Mouse (Mus musculus): ENCODE measurements around the gene Dlk1. TPM values are rescaled to one million over a fixed set of nuclear protein-coding genes. Genes with fewer than 3 reads are reported as not detected.

Gene Dlk1
- polyA plus RNA-seq, 1 experiment from 2014 or later = 69.0 TPM

- Histone ChIP-seq H3K27me3 (replicated peaks) (peaks cover 18% of the 10 kb centered on the region), H3K9ac (0 out of 2 replicates have a peak overlapping the region, but pooled peaks have one; percentile 3), H3K4me3 (no peak overlapping the region), H3K36me3 (no peaks in the 10 kb centered on the region), H3K4me2 (no peak overlapping the region), H3K27ac (ENCODE audit: poor library complexity, severe bottlenecking) (no peak overlapping the region), H3K9me3 (replicated peaks) (no peaks in the 10 kb centered on the region), H3K4me1 (replicated peaks) (peaks cover 57% of the 10 kb centered on the region)
- no peak for ATAC-seq (ENCODE audit: insufficient number of reproducible peaks, low FRiP score)
- 49% methylated on average over 6 of the region's 6 CpGs for WGBS
Measured at GRCm38 (mm10) chr12:109441366-109441765, 11.3 kb upstream of the Dlk1 start.

- Histone ChIP-seq H3K4me3 (no peak overlapping the region), H3K9me3 (replicated peaks) (no peaks in the 10 kb centered on the region), H3K4me1 (replicated peaks) (peaks cover 52% of the 10 kb centered on the region), H3K27ac (ENCODE audit: poor library complexity, severe bottlenecking) (no peak overlapping the region), H3K9ac (no peak overlapping the region), H3K4me2 (no peak overlapping the region), H3K27me3 (replicated peaks) (peaks cover 20% of the 10 kb centered on the region), H3K36me3 (no peaks in the 10 kb centered on the region)
- WGBS = 65% methylated on average over 13 of the region's 13 CpGs
- no peak for ATAC-seq (ENCODE audit: insufficient number of reproducible peaks, low FRiP score)
Measured at GRCm38 (mm10) chr12:109442115-109442514, 10.5 kb upstream of the Dlk1 start.

- peaks cover 42% of the 10 kb centered on the region for H3K4me1 ChIP-seq (replicated peaks)
Measured at GRCm38 (mm10) chr12:109443276-109443675, 9.3 kb upstream of the Dlk1 start.

GRCm38 (mm10) chr12:109444999-109445398, 7.6 kb upstream of the Dlk1 start:
- ATAC-seq (ENCODE audit: insufficient number of reproducible peaks, low FRiP score) = no peak
- Histone ChIP-seq H3K36me3 (no peaks in the 10 kb centered on the region), H3K9ac (no peak overlapping the region), H3K4me2 (no peak overlapping the region), H3K4me3 (no peak overlapping the region), H3K27me3 (replicated peaks) (peaks cover 31% of the 10 kb centered on the region), H3K4me1 (replicated peaks) (peaks cover 35% of the 10 kb centered on the region), H3K9me3 (replicated peaks) (no peaks in the 10 kb centered on the region), H3K27ac (ENCODE audit: poor library complexity, severe bottlenecking) (no peak overlapping the region)
- WGBS = 72% methylated on average over 5 of the region's 5 CpGs

More at GRCm38 (mm10) chr12:109443276-109443675, 9.3 kb upstream of the Dlk1 start:
- H3K4me2 ChIP-seq = no peak overlapping the region
- ATAC-seq (ENCODE audit: insufficient number of reproducible peaks, low FRiP score) = no peak
- 19% methylated on average over 3 of the region's 3 CpGs for WGBS
- H3K9me3 ChIP-seq (replicated peaks) = no peaks in the 10 kb centered on the region
- H3K36me3 ChIP-seq = no peaks in the 10 kb centered on the region
- no peak overlapping the region for H3K4me3 ChIP-seq
- H3K9ac ChIP-seq = no peak overlapping the region
- H3K27ac ChIP-seq (ENCODE audit: poor library complexity, severe bottlenecking) = no peak overlapping the region
- H3K27me3 ChIP-seq (replicated peaks) = peaks cover 26% of the 10 kb centered on the region

- H3K4me1 ChIP-seq (replicated peaks) = peaks cover 37% of the 10 kb centered on the region
Measured at GRCm38 (mm10) chr12:109445499-109446235, 7.0 kb upstream of the Dlk1 start.

GRCm38 (mm10) chr12:109446236-109446941, 6.2 kb upstream of the Dlk1 start:
- no peak overlapping the region for H3K27ac ChIP-seq (ENCODE audit: poor library complexity, severe bottlenecking)
- 7% methylated on average over 18 of the region's 18 CpGs for WGBS
- ATAC-seq (ENCODE audit: insufficient number of reproducible peaks, low FRiP score) = no peak
- no peak overlapping the region for H3K9ac ChIP-seq
- H3K4me3 ChIP-seq = no peak overlapping the region
- peaks cover 40% of the 10 kb centered on the region for H3K4me1 ChIP-seq (replicated peaks)
- peak overlapping the region; percentile 60 for H3K4me2 ChIP-seq
- no peaks in the 10 kb centered on the region for H3K9me3 ChIP-seq (replicated peaks)
- H3K36me3 ChIP-seq = no peaks in the 10 kb centered on the region
- peaks cover 42% of the 10 kb centered on the region for H3K27me3 ChIP-seq (replicated peaks)

More at GRCm38 (mm10) chr12:109445499-109446235, 7.0 kb upstream of the Dlk1 start:
- Histone ChIP-seq H3K4me2 (peak overlapping the region; percentile 60), H3K9ac (no peak overlapping the region), H3K27me3 (replicated peaks) (peaks cover 35% of the 10 kb centered on the region), H3K4me3 (no peak overlapping the region), H3K9me3 (replicated peaks) (no peaks in the 10 kb centered on the region), H3K27ac (ENCODE audit: poor library complexity, severe bottlenecking) (no peak overlapping the region), H3K36me3 (no peaks in the 10 kb centered on the region)
- no peak for ATAC-seq (ENCODE audit: insufficient number of reproducible peaks, low FRiP score)
- WGBS = 17% methylated on average over 19 of the region's 19 CpGs

GRCm38 (mm10) chr12:109449421-109450411, 2.9 kb upstream of the Dlk1 start:
- Histone ChIP-seq H3K36me3 (no peaks in the 10 kb centered on the region), H3K4me2 (peak overlapping the region; percentile 89), H3K4me1 (replicated peaks) (peaks cover 45% of the 10 kb centered on the region), H3K27me3 (replicated peaks) (peaks cover 67% of the 10 kb centered on the region), H3K27ac (ENCODE audit: poor library complexity, severe bottlenecking) (no peak overlapping the region), H3K9ac (peak overlapping the region; percentile 56), H3K4me3 (peak overlapping the region; percentile 47), H3K9me3 (replicated peaks) (no peaks in the 10 kb centered on the region)
- no peak for ATAC-seq (ENCODE audit: insufficient number of reproducible peaks, low FRiP score)
- WGBS = 2% methylated on average over 30 of the region's 30 CpGs

GRCm38 (mm10) chr12:109453065-109453997, 708 bp downstream of the Dlk1 start:
- WGBS = 2% methylated on average over 91 of the region's 96 CpGs
- peak overlapping the region; percentile 60 for H3K9ac ChIP-seq
- ATAC-seq (ENCODE audit: insufficient number of reproducible peaks, low FRiP score) = peak; percentile 29

GRCm38 (mm10) chr12:109454137-109454536, 1.5 kb downstream of the Dlk1 start:
- Histone ChIP-seq H3K4me1 (replicated peaks) (peaks cover 40% of the 10 kb centered on the region), H3K36me3 (no peaks in the 10 kb centered on the region), H3K9me3 (replicated peaks) (no peaks in the 10 kb centered on the region), H3K27me3 (replicated peaks) (peaks cover 85% of the 10 kb centered on the region), H3K27ac (ENCODE audit: poor library complexity, severe bottlenecking) (no peak overlapping the region), H3K4me3 (0 out of 2 replicates have a peak overlapping the region, but pooled peaks have one; percentile 53), H3K4me2 (peak overlapping the region; percentile 88; the same call in 1 of the 2 replicates), H3K9ac (no peak overlapping the region)
- ATAC-seq (ENCODE audit: insufficient number of reproducible peaks, low FRiP score) = no peak
- 14% methylated on average over 13 of the region's 13 CpGs for WGBS

More at GRCm38 (mm10) chr12:109453065-109453997, 708 bp downstream of the Dlk1 start:
- peaks cover 82% of the 10 kb centered on the region for H3K27me3 ChIP-seq (replicated peaks)
- H3K4me3 ChIP-seq = peak overlapping the region; percentile 53
- no peak overlapping the region for H3K27ac ChIP-seq (ENCODE audit: poor library complexity, severe bottlenecking)
- peaks cover 39% of the 10 kb centered on the region for H3K4me1 ChIP-seq (replicated peaks)
- no peaks in the 10 kb centered on the region for H3K9me3 ChIP-seq (replicated peaks)
- peak overlapping the region; percentile 88 for H3K4me2 ChIP-seq
- H3K36me3 ChIP-seq = no peaks in the 10 kb centered on the region
